Mouse (Mus musculus) cerebellum, adult 9-10 months (tissue): ENCODE measurements at regions not wholly inside any gene's neighbourhood (a gene's known extent, or its start where the extent isn't known, plus 50 kb on each side); places are given as distances from the start of the nearest gene placed in this dataset.
"Not testable (repeated sequence)": the region's sequence is repeated elsewhere in the genome, so short reads cannot be mapped to it uniquely, and the experiment has no call there.

Source experiments
- DNase-seq: peaks from one replicate; pipeline ENCODE4 v3.0.0; 2022

- not testable (repeated sequence) for DNase-seq
These were observed 108.5 kb upstream of the Fgf16 start for GRCm38 (mm10) chrX:105655591-105655990.

- no peak for DNase-seq
These were observed 93.5 kb upstream of the Fgf16 start for GRCm38 (mm10) chrX:105670531-105670930.

- DNase-seq, result no peak
These were observed 92.8 kb upstream of the Fgf16 start for GRCm38 (mm10) chrX:105671247-105671646.

- DNase-seq, result no peak
These were observed 89.2 kb upstream of the Fgf16 start for GRCm38 (mm10) chrX:105674860-105675259.

- DNase-seq, result no peak
These were observed 80.4 kb upstream of the Fgf16 start for GRCm38 (mm10) chrX:105683678-105684077.

- DNase-seq, result peak; percentile 2
These were observed 79.6 kb upstream of the Fgf16 start for GRCm38 (mm10) chrX:105684433-105684832.

GRCm38 (mm10) chrX:105710676-105711241 lies 53.3 kb upstream of the Fgf16 start:
- DNase-seq, result no peak
